Comparison of ENCODE assay signal across 8 mouse cellular contexts in genomic region chr7:101107073-101107810, GRCm38 (mm10). TPM values are rescaled to one million over a fixed set of nuclear protein-coding genes. Genes with fewer than 3 reads are reported as not detected.
DNase-seq lines count a peak whose midpoint lies in the region; ATAC-seq and TF ChIP-seq lines count a peak whose summit lies in the region.

No protein-coding gene starts in this region.

- peak overlapping the region; percentile 83 for H3K4me3 ChIP-seq in left cerebral cortex, adult 2 months
- peak overlapping the region; percentile 81 for H3K4me3 ChIP-seq in forebrain, embryonic 16.5 days (replicated peaks; ENCODE audit: low read length)
- H3K4me3 ChIP-seq in liver, embryonic 14.5 days (ENCODE audit: insufficient read depth in 1 of 2, low read depth in 2 of 2, low read length in 2 of 2) = peak overlapping the region; percentile 65 to 93
- no peak overlapping the region for H3K4me3 ChIP-seq in lung, adult 2 months (replicated peaks; ENCODE audit: extremely low read depth, low read depth, low read length)

- TF ChIP-seq EP300 in liver, embryonic 14.5 days (IDR thresholded peaks at IDR 0.05; ENCODE audit: low read depth) = no peak

- no peak for DNase-seq in left cerebral cortex, adult 2 months (ENCODE audit: extremely low spot score in 1 of 2, low spot score in 2 of 2)
- DNase-seq in left cerebral cortex, adult 11 months (ENCODE audit: low spot score) = no peak
- DNase-seq in brain, adult 2 months (ENCODE audit: low read depth, low spot score) = peak; percentile 44
- DNase-seq in liver, embryonic 14.5 days (ENCODE audit: low read depth in 3 of 3, low spot score in 3 of 3) = no peak
- DNase-seq in testis, postnatal 14 days (ENCODE audit: low spot score) = peak; percentile 43
- DNase-seq in gastrocnemius, postnatal 10 days = no peak
- no peak for DNase-seq in lung, adult 2 months

- TF ChIP-seq POLR2A in lung, adult 2 months (IDR thresholded peaks at IDR 0.05; ENCODE audit: borderline replicate concordance, extremely low read depth, low read depth, low read length) = no peak

- H3K4me1 ChIP-seq in forebrain, embryonic 16.5 days (replicated peaks; ENCODE audit: control insufficient read depth, insufficient read depth, low read length) = peaks cover 15% of the 10 kb centered on the region
- H3K4me1 ChIP-seq in liver, embryonic 14.5 days (replicated peaks; ENCODE audit: control insufficient read depth in 2 of 2, insufficient read depth in 2 of 2, low read length in 1 of 2) = peaks cover 0 to 17% of the 10 kb centered on the region in 2 experiments; a peak in 2 of 4 replicates
- H3K4me1 ChIP-seq in lung, adult 2 months (ENCODE audit: control insufficient read depth, insufficient read depth, low read length) = peaks cover 6% of the 10 kb centered on the region

- ATAC-seq in forebrain, embryonic 16.5 days = 0 out of 2 replicates have a peak, but pooled peaks have one; percentile 0
- ATAC-seq in liver, embryonic 14.5 days (ENCODE audit: insufficient read depth) = no peak

- H3K9ac ChIP-seq in forebrain, embryonic 16.5 days (replicated peaks; ENCODE audit: low read depth, low read length) = peak overlapping the region; percentile 89
- peak overlapping the region; percentile 25; the same call in 1 of the 2 replicates for H3K9ac ChIP-seq in liver, embryonic 14.5 days (replicated peaks)

- intact Hi-C loops in left cerebral cortex, adult 2 months (cut with DNase I) = no loop called here

- H3K27me3 ChIP-seq in forebrain, embryonic 16.5 days (replicated peaks; ENCODE audit: control insufficient read depth, insufficient read depth, low read length) = no peaks in the 10 kb centered on the region
- H3K27me3 ChIP-seq in liver, embryonic 14.5 days (ENCODE audit: control insufficient read depth, insufficient read depth, low read length) = no peaks in the 10 kb centered on the region

- H3K9me3 ChIP-seq in forebrain, embryonic 16.5 days (ENCODE audit: control insufficient read depth, low read length) = no peaks in the 10 kb centered on the region
- no peaks in the 10 kb centered on the region for H3K9me3 ChIP-seq in liver, embryonic 14.5 days (ENCODE audit: control insufficient read depth, low read length)

- no peak for TF ChIP-seq CTCF in left cerebral cortex, adult 2 months (IDR thresholded peaks at IDR 0.05)
- TF ChIP-seq CTCF in liver, embryonic 14.5 days (IDR thresholded peaks at IDR 0.05; ENCODE audit: low read depth) = no peak
- TF ChIP-seq CTCF in lung, adult 2 months (IDR thresholded peaks at IDR 0.05; ENCODE audit: insufficient read depth, low read length) = no peak

- 28% methylated on average over 5 of the region's 5 CpGs for WGBS in forebrain, embryonic 16.5 days
- WGBS in liver, embryonic 14.5 days (ENCODE audit: insufficient replicate concordance) = 28% methylated on average over 5 of the region's 5 CpGs
- 30% methylated on average over 5 of the region's 5 CpGs for WGBS in lung, adult 2 months

- peak overlapping the region; percentile 82 for H3K27ac ChIP-seq in left cerebral cortex, adult 2 months
- H3K27ac ChIP-seq in forebrain, embryonic 16.5 days (ENCODE audit: low read length) = peak overlapping the region; percentile 99
- H3K27ac ChIP-seq in liver, embryonic 14.5 days = no peak overlapping the region

- H3K36me3 ChIP-seq in forebrain, embryonic 16.5 days (ENCODE audit: control insufficient read depth, insufficient read depth) = peaks cover 9% of the 10 kb centered on the region
- H3K36me3 ChIP-seq in liver, embryonic 14.5 days (replicated peaks; ENCODE audit: control insufficient read depth, insufficient read depth, low read depth) = no peaks in the 10 kb centered on the region

- peak overlapping the region; percentile 49 for H3K4me2 ChIP-seq in forebrain, embryonic 16.5 days (ENCODE audit: low read length)
- H3K4me2 ChIP-seq in liver, embryonic 14.5 days (ENCODE audit: low read depth) = peak overlapping the region; percentile 80

RNA-seq across cellular contexts. Expression of gene Fchsd2, which starts 14.6 kb away (rescaled TPM):
- total RNA-seq in left cerebral cortex, adult 2 months (2021) = 10 to 100 TPM; 40.5 to 41.6 TPM
- polyA plus RNA-seq in forebrain, embryonic 16.5 days (2015; fragmentation: Nextera tagmentation; extraction: Ambion mirVana) = 45.5 and 50.4 TPM in 2 replicates
- polyA plus RNA-seq in liver, embryonic 14.5 days (2012; rRNA removed) = 2.4 and 3.3 TPM in 2 replicates
- 3.1 and 3.4 TPM in 2 replicates for polyA plus RNA-seq in liver, embryonic 14.5 days (2014; fragmentation: Nextera tagmentation; extraction: Ambion mirVana)
- 10 to 100 TPM; 13.6 to 18.6 TPM for total RNA-seq in gastrocnemius, postnatal 10 days (2021)
- 10.9 and 14.7 TPM in 2 replicates for polyA plus RNA-seq in lung, adult 2 months (2012; rRNA removed)

Comparison
In these comparisons a context has a peak if more than half of its experiments do, and no peak if none do; other contexts are left out.
1. DNase-seq: peak in brain, adult 2 months (single experiment) and testis, postnatal 14 days (single experiment); none in left cerebral cortex, adult 2 months (0 of 2), left cerebral cortex, adult 11 months (single experiment), liver, embryonic 14.5 days (0 of 3), gastrocnemius, postnatal 10 days (single experiment) and lung, adult 2 months (single experiment).